Mouse (Mus musculus): Measurements from ENCODE around the gene Eif1ax.
A peak's percentile ranks its signal among the peaks of the same experiment; 100 is the strongest.
"Not testable (repeated sequence)": the region's sequence is repeated elsewhere in the genome, so short reads cannot be mapped to it uniquely, and the experiment has no call there.

Gene Eif1ax

GRCm38 (mm10) chrX:159371831-159372752 is at the start of gene Eif1ax:
Gene Eif1ax (plus strand): TSS chrX:159372178.
- DNase-seq = peak; percentile 86 to 87

GRCm38 (mm10) chrX:159364506-159364905 is 7.5 kb upstream of the Eif1ax start:
- no peak for DNase-seq

- no peak for DNase-seq
Measured at GRCm38 (mm10) chrX:159372753-159373144, 771 bp downstream of the Eif1ax start.

- DNase-seq = no peak
Measured at GRCm38 (mm10) chrX:159387105-159387504, 15.1 kb downstream of the Eif1ax start.

GRCm38 (mm10) chrX:159388953-159389352 is 17.0 kb downstream of the Eif1ax start:
- DNase-seq = no peak

- DNase-seq = no peak
Measured at GRCm38 (mm10) chrX:159390347-159390962, 18.5 kb downstream of the Eif1ax start.

GRCm38 (mm10) chrX:159391239-159391638 is 19.3 kb downstream of the Eif1ax start:
- no peak for DNase-seq

- peak in 1 of 2 experiments; percentile 4 for DNase-seq
Measured at GRCm38 (mm10) chrX:159409253-159409652, 37.3 kb downstream of the Eif1ax start.

- no peak for DNase-seq
Measured at GRCm38 (mm10) chrX:159414130-159414828, 42.3 kb downstream of the Eif1ax start, which contains the start of gene Map7d2. Gene Map7d2 (plus strand): TSS chrX:159414572.

- DNase-seq = no peak
Measured at GRCm38 (mm10) chrX:159414829-159415673, 43.1 kb downstream of the Eif1ax start.

GRCm38 (mm10) chrX:159430507-159430906 is 58.5 kb downstream of the Eif1ax start:
- DNase-seq = not testable (repeated sequence)
